Comparison of ENCODE assay signal across 16 mouse cellular contexts in genomic region chr15:23420010-23420409, GRCm38 (mm10).
DNase-seq lines count a peak whose midpoint lies in the region; ATAC-seq and TF ChIP-seq lines count a peak whose summit lies in the region.
"Had no signal": no experiment of that assay in that cellular context is flagged by ENCODE, and none has a peak within 500 bp of the region (broad histone marks: within the 10 kb centered on the region; RNA-seq: fewer than 3 reads in every experiment).

No protein-coding gene starts in this region.

- no peak overlapping the region for H3K9ac ChIP-seq in forebrain, postnatal 0 days
- H3K9ac ChIP-seq in forebrain, embryonic 13.5 days: no peak overlapping the region
- H3K9ac ChIP-seq in midbrain, postnatal 0 days (replicated peaks; ENCODE audit: low read length, poor library complexity, severe bottlenecking): no peak overlapping the region
- no peak overlapping the region for H3K9ac ChIP-seq in midbrain, embryonic 11.5 days (ENCODE audit: low read length)
- no peak overlapping the region for H3K9ac ChIP-seq in kidney, embryonic 15.5 days
- H3K9ac ChIP-seq: embryonic facial prominence, embryonic 13.5 days; liver, embryonic 13.5 days; neural tube, embryonic 15.5 days had no signal

- WGBS in forebrain, postnatal 0 days: 52% methylated on average over 3 of the region's 3 CpGs
- WGBS in forebrain, embryonic 13.5 days: 80% methylated on average over 3 of the region's 3 CpGs
- 81% methylated on average over 3 of the region's 3 CpGs for WGBS in midbrain, postnatal 0 days
- 77% methylated on average over 3 of the region's 3 CpGs for WGBS in midbrain, embryonic 11.5 days
- 75% methylated on average over 3 of the region's 3 CpGs for WGBS in kidney, embryonic 15.5 days

- H3K9me3 ChIP-seq in forebrain, postnatal 0 days (ENCODE audit: low read length): no peaks in the 10 kb centered on the region
- no peaks in the 10 kb centered on the region for H3K9me3 ChIP-seq in forebrain, embryonic 13.5 days (replicated peaks)
- no peaks in the 10 kb centered on the region for H3K9me3 ChIP-seq in midbrain, postnatal 0 days (ENCODE audit: low read length)
- H3K9me3 ChIP-seq in midbrain, embryonic 11.5 days (ENCODE audit: control insufficient read depth, low read length): no peaks in the 10 kb centered on the region
- H3K9me3 ChIP-seq in kidney, embryonic 15.5 days (replicated peaks): no peaks in the 10 kb centered on the region
- H3K9me3 ChIP-seq: embryonic facial prominence, embryonic 13.5 days; G1E; liver, embryonic 13.5 days; neural tube, embryonic 15.5 days had no signal

- no peak overlapping the region for H3K4me3 ChIP-seq in forebrain, postnatal 0 days (ENCODE audit: low read depth, low read length)
- no peak overlapping the region for H3K4me3 ChIP-seq in forebrain, embryonic 13.5 days
- H3K4me3 ChIP-seq in midbrain, postnatal 0 days (ENCODE audit: low read depth, low read length): no peak overlapping the region
- no peak overlapping the region for H3K4me3 ChIP-seq in midbrain, embryonic 11.5 days (ENCODE audit: low read depth, low read length)
- H3K4me3 ChIP-seq in myocyte: no peak overlapping the region
- H3K4me3 ChIP-seq in kidney, embryonic 15.5 days (replicated peaks): no peak overlapping the region
- H3K4me3 ChIP-seq: embryonic facial prominence, embryonic 13.5 days; left cerebral cortex, adult 2 months; liver, embryonic 13.5 days; neural tube, embryonic 15.5 days had no signal

- no peak overlapping the region for H3ac ChIP-seq in myocyte (ENCODE audit: control insufficient read depth, insufficient read length)

- H3K4me2 ChIP-seq in forebrain, postnatal 0 days (ENCODE audit: low read depth): no peak overlapping the region
- no peak overlapping the region for H3K4me2 ChIP-seq in forebrain, embryonic 13.5 days
- H3K4me2 ChIP-seq in midbrain, postnatal 0 days (ENCODE audit: low read depth, low read length, poor library complexity, severe bottlenecking): no peak overlapping the region
- H3K4me2 ChIP-seq in midbrain, embryonic 11.5 days: no peak overlapping the region
- no peak overlapping the region for H3K4me2 ChIP-seq in myocyte (ENCODE audit: low read depth)
- H3K4me2 ChIP-seq in kidney, embryonic 15.5 days: no peak overlapping the region
- H3K4me2 ChIP-seq: embryonic facial prominence, embryonic 13.5 days; liver, embryonic 13.5 days; neural tube, embryonic 15.5 days had no signal

- H3K79me2 ChIP-seq in myocyte (ENCODE audit: control insufficient read depth, insufficient read depth): no peaks in the 10 kb centered on the region

- ATAC-seq in forebrain, postnatal 0 days: 0 out of 2 replicates have a peak, but pooled peaks have one; percentile 32
- ATAC-seq in forebrain, embryonic 13.5 days: no peak
- no peak for ATAC-seq in midbrain, postnatal 0 days (ENCODE audit: low FRiP score)
- ATAC-seq in midbrain, embryonic 11.5 days (ENCODE audit: low FRiP score): no peak
- ATAC-seq in kidney, embryonic 15.5 days (replicated peaks; ENCODE audit: low FRiP score): no peak

- H3K36me3 ChIP-seq in forebrain, postnatal 0 days (ENCODE audit: insufficient read depth): no peaks in the 10 kb centered on the region
- no peaks in the 10 kb centered on the region for H3K36me3 ChIP-seq in forebrain, embryonic 13.5 days (ENCODE audit: poor library complexity, severe bottlenecking)
- no peaks in the 10 kb centered on the region for H3K36me3 ChIP-seq in midbrain, postnatal 0 days (ENCODE audit: insufficient read depth, low read length)
- no peaks in the 10 kb centered on the region for H3K36me3 ChIP-seq in midbrain, embryonic 11.5 days (ENCODE audit: control insufficient read depth, insufficient read depth, low read length)
- H3K36me3 ChIP-seq in myocyte (ENCODE audit: control insufficient read depth, insufficient read depth): no peaks in the 10 kb centered on the region
- no peaks in the 10 kb centered on the region for H3K36me3 ChIP-seq in kidney, embryonic 15.5 days
- H3K36me3 ChIP-seq: embryonic facial prominence, embryonic 13.5 days; G1E; liver, embryonic 13.5 days; neural tube, embryonic 15.5 days had no signal

- no peak for TF ChIP-seq POLR2A in myocyte (IDR thresholded peaks at IDR 0.05; ENCODE audit: insufficient read length, low read depth)

- H3K27me3 ChIP-seq in forebrain, postnatal 0 days (ENCODE audit: insufficient read depth, low read length): no peaks in the 10 kb centered on the region
- no peaks in the 10 kb centered on the region for H3K27me3 ChIP-seq in forebrain, embryonic 13.5 days
- no peaks in the 10 kb centered on the region for H3K27me3 ChIP-seq in midbrain, postnatal 0 days (ENCODE audit: insufficient read depth, low read length)
- no peaks in the 10 kb centered on the region for H3K27me3 ChIP-seq in midbrain, embryonic 11.5 days (ENCODE audit: control insufficient read depth, insufficient read depth, low read length)
- H3K27me3 ChIP-seq in myocyte (ENCODE audit: control insufficient read depth, insufficient read depth, insufficient read length): no peaks in the 10 kb centered on the region
- no peaks in the 10 kb centered on the region for H3K27me3 ChIP-seq in kidney, embryonic 15.5 days
- H3K27me3 ChIP-seq: embryonic facial prominence, embryonic 13.5 days; liver, embryonic 13.5 days; neural tube, embryonic 15.5 days had no signal

- no peak for TF ChIP-seq CTCF in forebrain, postnatal 0 days (IDR thresholded peaks at IDR 0.05; ENCODE audit: low read depth)
- no peak for TF ChIP-seq CTCF in midbrain, postnatal 0 days (IDR thresholded peaks at IDR 0.05)

- DNase-seq in forebrain, postnatal 0 days: peak; percentile 31
- DNase-seq in midbrain, postnatal 0 days (ENCODE audit: low spot score): peak; percentile 57
- DNase-seq in midbrain, embryonic 11.5 days (ENCODE audit: low spot score, missing footprints): no peak
- peak; percentile 76 to 84 for DNase-seq in cerebellum, postnatal 14 days
- no peak for DNase-seq in gastrocnemius, postnatal 10 days
- DNase-seq: B cell, adult 2 months; liver, embryonic 13.5 days; right cerebral cortex, postnatal 14 days; thymus, postnatal 4 days had no signal

- no peaks in the 10 kb centered on the region for H3K4me1 ChIP-seq in forebrain, postnatal 0 days (ENCODE audit: insufficient read depth)
- no peaks in the 10 kb centered on the region for H3K4me1 ChIP-seq in forebrain, embryonic 13.5 days
- H3K4me1 ChIP-seq in midbrain, postnatal 0 days (ENCODE audit: insufficient read depth, low read length): no peaks in the 10 kb centered on the region
- H3K4me1 ChIP-seq in midbrain, embryonic 11.5 days (ENCODE audit: control insufficient read depth, insufficient read depth, low read length): peaks cover 2% of the 10 kb centered on the region; the same call in 1 of the 2 replicates
- H3K4me1 ChIP-seq in kidney, embryonic 15.5 days: no peaks in the 10 kb centered on the region
- H3K4me1 ChIP-seq: liver, embryonic 13.5 days; neural tube, embryonic 15.5 days had no signal

- H3K27ac ChIP-seq in forebrain, postnatal 0 days (ENCODE audit: low read depth, low read length): no peak overlapping the region
- no peak overlapping the region for H3K27ac ChIP-seq in forebrain, embryonic 13.5 days
- no peak overlapping the region for H3K27ac ChIP-seq in midbrain, postnatal 0 days (ENCODE audit: low read depth, low read length)
- no peak overlapping the region for H3K27ac ChIP-seq in midbrain, embryonic 11.5 days (ENCODE audit: low read depth, low read length)
- no peak overlapping the region for H3K27ac ChIP-seq in kidney, embryonic 15.5 days
- H3K27ac ChIP-seq: embryonic facial prominence, embryonic 13.5 days; left cerebral cortex, adult 2 months; liver, embryonic 13.5 days; neural tube, embryonic 15.5 days had no signal

TF ChIP-seq in myocyte, 11 proteins besides CTCF, POLR2A, EP300 and RAD21:
- TF ChIP-seq CEBPB (IDR thresholded peaks at IDR 0.05; ENCODE audit: insufficient read depth, poor library complexity, severe bottlenecking) (peak; percentile 72), MAX (IDR thresholded peaks at IDR 0.05; ENCODE audit: low read depth) (peak; percentile 57), USF1 (IDR thresholded peaks at IDR 0.05; ENCODE audit: low read depth) (peak; percentile 83), TCF3 (IDR thresholded peaks at IDR 0.05; ENCODE audit: insufficient read length, low read depth) (no peak)

Comparison
In these comparisons a context has a peak if more than half of its experiments do, and no peak if none do; other contexts are left out.
1. DNase-seq: peak in forebrain, postnatal 0 days (single experiment), midbrain, postnatal 0 days (single experiment) and cerebellum, postnatal 14 days (2 of 2); none in midbrain, embryonic 11.5 days (single experiment) and gastrocnemius, postnatal 10 days (single experiment).